Mouse (Mus musculus): ENCODE data around the gene Exoc6b. TPM values are rescaled to one million over a fixed set of nuclear protein-coding genes. Genes with fewer than 3 reads are reported as not detected.

Exoc6b gene
- polyA plus RNA-seq, 1 experiment: 36.8 TPM

DNA sequence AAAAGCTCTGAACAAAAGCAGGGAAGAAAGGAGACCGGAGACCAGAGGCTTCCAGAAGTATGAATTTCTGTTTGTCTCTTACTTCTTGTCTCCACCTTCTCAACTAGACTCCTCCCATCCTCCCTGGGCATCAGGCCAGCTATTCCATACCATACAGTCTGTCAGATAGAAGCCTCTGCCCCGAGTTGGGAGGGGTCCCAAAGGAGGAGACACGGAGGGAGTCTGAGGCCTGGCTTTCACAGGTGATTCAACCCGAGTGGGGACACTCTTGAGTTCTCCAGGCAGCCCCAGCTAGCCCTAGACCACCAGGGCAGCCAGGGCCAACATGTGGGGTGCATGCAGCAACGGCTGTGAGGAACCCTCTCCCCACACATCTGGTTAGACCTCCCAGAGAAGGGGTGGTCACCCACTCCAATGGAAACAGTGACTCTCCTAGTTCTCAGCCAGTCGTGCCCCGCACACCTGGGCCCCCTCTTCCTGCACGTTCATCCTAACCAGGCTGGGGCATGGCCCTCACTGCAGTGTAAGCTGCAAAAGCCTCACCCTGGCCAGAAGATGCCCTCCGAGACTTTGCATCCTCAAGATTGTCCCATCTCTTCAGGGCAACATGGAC is 487.4 kb downstream of the Exoc6b start:
- no peak for TF ChIP-seq POLR2A (IDR thresholded peaks at IDR 0.05; ENCODE audit: borderline replicate concordance, extremely low read depth, insufficient read depth, insufficient read length, poor library complexity, severe bottlenecking)
- TF ChIP-seq CTCF (IDR thresholded peaks at IDR 0.05; ENCODE audit: borderline replicate concordance, extremely low read depth, insufficient read depth, insufficient read length): no peak
- DNase-seq (ENCODE audit: low read depth): peak; percentile 43

DNA sequence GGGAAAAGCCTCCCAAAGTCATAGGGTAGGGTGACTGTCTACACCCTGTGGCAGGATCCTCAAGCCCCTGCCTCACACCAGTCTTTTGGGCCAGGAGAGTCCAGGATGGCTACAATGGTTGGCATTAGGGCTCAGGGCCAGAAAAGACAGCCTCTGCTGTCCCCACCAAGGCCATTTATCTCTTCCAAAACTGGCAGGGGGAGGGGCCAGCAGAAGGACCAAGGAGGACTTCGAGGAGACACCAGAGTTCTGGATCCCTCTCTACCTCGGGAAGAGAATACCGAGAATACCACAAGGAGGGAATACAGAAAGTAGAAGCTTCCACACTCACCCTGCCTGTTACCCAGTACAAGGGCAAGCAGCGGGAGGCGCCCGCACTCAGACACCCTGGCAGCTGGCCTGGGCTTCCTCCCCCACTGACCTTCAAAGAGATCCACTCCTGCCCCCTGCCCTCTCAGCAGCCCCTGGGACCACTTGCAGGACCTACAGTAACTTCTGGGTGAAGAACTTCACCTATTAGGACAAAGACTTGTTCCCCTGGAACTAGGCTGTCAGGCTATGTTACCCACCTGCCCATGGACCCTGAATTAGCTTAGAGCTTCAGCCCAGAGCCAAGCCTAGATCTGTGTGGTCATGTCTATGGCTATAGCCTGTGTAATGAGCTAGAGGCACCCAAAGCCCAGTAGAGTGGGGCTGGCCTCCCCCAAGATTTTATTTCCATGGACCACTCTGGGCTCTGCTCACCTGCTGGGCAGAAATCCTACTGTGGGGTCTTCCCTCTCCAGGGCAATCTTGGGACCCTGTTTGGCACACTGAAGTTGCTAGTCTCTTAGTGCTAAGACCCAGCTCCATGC is 488.1 kb downstream of the Exoc6b start:
- DNase-seq (ENCODE audit: low read depth): no peak
- TF ChIP-seq CTCF (IDR thresholded peaks at IDR 0.05; ENCODE audit: borderline replicate concordance, extremely low read depth, insufficient read depth, insufficient read length): no peak
- TF ChIP-seq POLR2A (IDR thresholded peaks at IDR 0.05; ENCODE audit: borderline replicate concordance, extremely low read depth, insufficient read depth, insufficient read length, poor library complexity, severe bottlenecking): no peak

DNA sequence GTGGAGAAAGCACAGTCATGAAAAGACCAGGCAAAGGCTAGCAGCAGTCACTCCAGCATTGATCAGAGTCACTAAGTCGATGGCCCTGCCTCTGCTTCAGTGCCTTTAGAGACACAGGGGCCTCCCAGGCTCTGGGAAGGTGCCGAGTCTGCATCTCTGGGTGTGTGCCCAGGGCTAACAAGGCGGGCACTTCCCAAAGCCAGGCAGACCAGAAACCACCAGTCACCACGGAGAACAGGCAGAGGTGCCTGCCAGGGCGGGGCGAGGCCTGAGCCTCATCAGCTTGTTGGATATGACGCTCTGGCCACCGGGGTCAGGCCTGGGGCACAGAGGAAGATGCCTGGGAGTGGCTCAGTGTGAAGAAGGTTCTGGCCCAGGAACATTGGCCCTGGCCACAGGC is 489.8 kb downstream of the Exoc6b start:
- DNase-seq (ENCODE audit: low read depth): no peak
- TF ChIP-seq POLR2A (IDR thresholded peaks at IDR 0.05; ENCODE audit: borderline replicate concordance, extremely low read depth, insufficient read depth, insufficient read length, poor library complexity, severe bottlenecking): no peak
- no peak for TF ChIP-seq CTCF (IDR thresholded peaks at IDR 0.05; ENCODE audit: borderline replicate concordance, extremely low read depth, insufficient read depth, insufficient read length)

DNA sequence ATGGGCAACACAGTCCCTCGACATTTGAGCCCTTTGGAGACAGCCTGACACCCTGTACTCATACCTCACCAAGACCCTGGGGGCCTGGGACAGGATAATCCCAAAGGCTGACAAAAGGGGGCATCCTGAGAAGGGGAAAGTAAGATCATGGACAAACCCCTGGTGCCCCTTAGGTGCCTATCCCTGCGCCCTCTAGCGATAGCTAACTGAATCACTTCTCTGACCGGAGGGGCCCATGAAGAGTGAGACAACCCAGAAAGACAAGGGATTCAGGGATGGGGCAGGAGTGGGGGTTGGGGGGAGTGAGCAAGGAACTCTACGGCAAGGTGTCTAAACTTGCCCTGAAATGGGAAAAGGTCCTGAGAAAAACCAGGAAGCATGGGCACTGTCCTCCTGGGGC is 490.4 kb downstream of the Exoc6b start:
- DNase-seq (ENCODE audit: low read depth): peak; percentile 30
- no peak for TF ChIP-seq POLR2A (IDR thresholded peaks at IDR 0.05; ENCODE audit: borderline replicate concordance, extremely low read depth, insufficient read depth, insufficient read length, poor library complexity, severe bottlenecking)
- peak; percentile 70; the same call in 1 of the 2 replicates for TF ChIP-seq CTCF (IDR thresholded peaks at IDR 0.05; ENCODE audit: borderline replicate concordance, extremely low read depth, insufficient read depth, insufficient read length)

DNA sequence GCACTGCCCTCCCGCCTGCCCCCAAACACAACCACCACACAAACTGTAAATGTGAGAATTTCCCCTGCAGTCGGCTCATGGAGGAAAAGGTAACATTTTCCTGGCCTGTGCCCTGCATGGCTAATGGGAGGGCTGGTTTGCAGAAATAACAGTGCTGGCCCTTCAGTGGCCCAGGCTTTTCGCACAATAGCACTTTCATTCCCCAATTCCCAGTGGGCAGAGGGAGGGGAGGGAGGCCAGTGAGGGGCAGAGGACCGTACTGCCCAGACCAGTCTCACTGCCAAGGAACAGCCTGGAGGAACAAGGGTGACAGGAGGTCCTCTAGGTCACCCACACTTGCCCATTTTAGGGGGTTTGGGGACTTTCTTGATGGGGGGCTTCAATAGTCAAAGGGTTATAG is 491.4 kb downstream of the Exoc6b start:
- peak; percentile 29 for DNase-seq (ENCODE audit: low read depth)
- TF ChIP-seq CTCF (IDR thresholded peaks at IDR 0.05; ENCODE audit: borderline replicate concordance, extremely low read depth, insufficient read depth, insufficient read length) (no peak), POLR2A (IDR thresholded peaks at IDR 0.05; ENCODE audit: borderline replicate concordance, extremely low read depth, insufficient read depth, insufficient read length, poor library complexity, severe bottlenecking) (no peak)

DNA sequence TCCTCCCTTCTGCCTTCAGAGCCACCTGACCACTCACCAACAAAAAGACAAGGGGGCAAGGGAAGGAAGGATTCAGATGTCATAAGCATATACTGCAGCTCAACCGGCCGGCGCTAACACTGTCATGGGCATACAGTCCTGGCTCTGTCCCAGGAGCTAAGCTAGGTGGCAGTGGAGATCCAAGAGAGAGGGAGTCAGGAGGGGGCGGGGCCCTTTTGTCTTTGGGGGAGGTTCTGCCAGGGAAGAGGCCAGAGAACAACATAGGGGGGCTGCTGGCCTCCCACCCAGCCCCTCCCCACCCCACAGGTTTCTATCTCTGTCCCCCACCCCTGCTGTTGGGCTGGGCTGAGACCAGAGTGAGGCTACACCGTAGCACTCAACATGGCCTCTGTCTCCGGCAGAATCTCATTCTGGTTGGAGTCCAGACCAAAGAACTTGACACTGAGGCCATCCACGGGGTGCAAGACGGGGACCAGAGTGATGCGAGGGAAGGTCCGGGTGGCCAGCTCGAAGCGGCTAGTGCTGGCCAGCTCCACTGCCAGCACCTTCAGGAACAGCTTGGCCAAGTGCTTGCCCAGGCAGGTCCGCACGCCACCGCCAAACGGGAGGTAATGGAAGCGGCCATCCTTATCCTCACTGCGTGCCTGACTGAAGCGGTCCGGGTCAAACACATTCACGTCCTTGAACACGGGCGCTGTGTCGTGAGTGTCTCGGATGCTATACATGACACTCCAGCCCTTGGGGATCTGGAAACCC is 495.2 kb downstream of the Exoc6b start:
- no peak for TF ChIP-seq POLR2A (IDR thresholded peaks at IDR 0.05; ENCODE audit: borderline replicate concordance, extremely low read depth, insufficient read depth, insufficient read length, poor library complexity, severe bottlenecking)
- TF ChIP-seq CTCF (IDR thresholded peaks at IDR 0.05; ENCODE audit: borderline replicate concordance, extremely low read depth, insufficient read depth, insufficient read length): peak; percentile 45; the same call in 1 of the 2 replicates
- DNase-seq (ENCODE audit: low read depth): peak; percentile 69

DNA sequence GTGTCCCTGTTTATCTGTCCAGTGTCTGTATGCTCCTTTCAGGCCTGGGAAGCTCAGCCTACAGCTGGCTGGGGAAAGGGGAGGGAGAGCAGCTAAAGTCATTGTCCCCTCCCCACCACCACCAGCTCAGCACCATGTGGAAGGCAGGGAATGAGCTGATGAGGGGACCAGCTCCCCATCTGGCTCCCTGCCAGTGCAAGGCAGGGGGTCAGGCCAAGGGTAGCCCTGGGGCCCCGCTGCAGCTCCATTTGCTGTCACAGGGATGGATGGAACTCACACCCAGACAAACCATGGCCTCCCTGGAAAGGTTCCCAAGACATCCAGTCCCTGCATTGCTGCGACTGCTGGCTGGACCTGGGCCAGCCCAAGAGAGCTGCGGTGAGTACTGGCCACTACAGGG is 499.3 kb downstream of the Exoc6b start:
- DNase-seq (ENCODE audit: low read depth): peak; percentile 26
- TF ChIP-seq POLR2A (IDR thresholded peaks at IDR 0.05; ENCODE audit: borderline replicate concordance, extremely low read depth, insufficient read depth, insufficient read length, poor library complexity, severe bottlenecking) (no peak), CTCF (IDR thresholded peaks at IDR 0.05; ENCODE audit: borderline replicate concordance, extremely low read depth, insufficient read depth, insufficient read length) (no peak)

DNA sequence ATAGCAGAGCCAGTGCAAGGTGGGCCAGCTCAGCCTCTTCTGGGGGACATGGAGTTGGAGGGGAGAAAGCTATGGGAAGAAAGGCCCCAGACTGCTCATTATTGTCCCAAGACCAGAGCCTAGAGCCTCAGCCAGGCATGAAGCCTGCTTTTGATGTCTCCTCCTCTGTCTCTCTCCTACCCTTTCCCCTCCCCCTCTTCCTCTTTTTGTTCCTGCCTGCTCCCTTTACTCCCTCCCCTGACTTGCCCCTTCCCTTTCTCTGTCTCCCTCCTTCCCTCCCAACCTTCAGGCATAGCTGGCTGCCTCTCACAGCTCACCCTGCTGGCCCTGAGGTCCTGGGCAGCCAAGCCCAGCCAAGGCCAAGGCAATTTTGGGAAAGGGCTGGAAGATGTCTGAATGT is 499.7 kb downstream of the Exoc6b start:
- DNase-seq (ENCODE audit: low read depth): no peak
- no peak for TF ChIP-seq CTCF (IDR thresholded peaks at IDR 0.05; ENCODE audit: borderline replicate concordance, extremely low read depth, insufficient read depth, insufficient read length)
- TF ChIP-seq POLR2A (IDR thresholded peaks at IDR 0.05; ENCODE audit: borderline replicate concordance, extremely low read depth, insufficient read depth, insufficient read length, poor library complexity, severe bottlenecking): no peak

DNA sequence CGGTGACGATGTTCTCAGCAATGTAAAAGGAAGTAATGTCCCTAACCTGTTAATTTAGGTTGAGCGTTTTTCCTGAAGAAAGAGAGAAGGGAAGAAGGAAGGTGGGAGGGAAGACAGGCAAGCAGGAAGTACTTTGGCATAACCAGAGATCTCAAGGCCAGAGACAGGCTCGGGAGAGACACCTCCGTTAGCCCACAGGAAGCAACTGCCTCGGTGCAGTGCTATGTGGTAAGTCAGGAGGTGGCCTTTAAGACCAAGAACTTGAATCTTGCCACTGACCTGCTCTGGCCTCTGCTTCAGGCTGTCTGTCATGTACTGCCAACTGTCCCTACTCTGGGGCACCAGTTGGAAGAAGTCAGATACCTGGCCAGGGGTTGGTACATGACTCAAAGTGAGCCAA is 500.4 kb downstream of the Exoc6b start:
- DNase-seq (ENCODE audit: low read depth): no peak
- TF ChIP-seq CTCF (IDR thresholded peaks at IDR 0.05; ENCODE audit: borderline replicate concordance, extremely low read depth, insufficient read depth, insufficient read length) (no peak), POLR2A (IDR thresholded peaks at IDR 0.05; ENCODE audit: borderline replicate concordance, extremely low read depth, insufficient read depth, insufficient read length, poor library complexity, severe bottlenecking) (no peak)

Other genes with a start within 250 kb of the Exoc6b start
- gene Spr, start 68.3 kb upstream of the Exoc6b start, polyA plus RNA-seq (2012; rRNA removed): 8.0 and 10.5 TPM in 2 replicates
- 13.9 and 69.3 TPM in 2 replicates for gene Emx1, start 117.9 kb upstream of the Exoc6b start, polyA plus RNA-seq (2012; rRNA removed)